Mouse (Mus musculus) urinary bladder, postnatal 4 days (tissue): ENCODE data around the gene Gm44502.
"Not testable (repeated sequence)": the region's sequence is repeated elsewhere in the genome, so short reads cannot be mapped to it uniquely, and the experiment has no call there.

ENCODE experiments used
- DNase-seq, 2 experiments: peaks; one replicate each; pipeline ENCODE4 v3.0.0; 2021 to 2022; ENCODE audit warnings: low spot score in 2 of 2

Gm44502 gene

GRCm38 (mm10) chr15:89453865-89454478 is 24.5 kb upstream of the Gm44502 start, which contains the start of gene Mapk8ip2:
TSS of gene Mapk8ip2 (plus strand) at chr15:89453913.
- DNase-seq, result no peak

- peak in 1 of 2 experiments; percentile 52 for DNase-seq
Measured at GRCm38 (mm10) chr15:89452906-89453864, 23.7 kb upstream of the Gm44502 start.

- DNase-seq, result no peak
Measured at GRCm38 (mm10) chr15:89442486-89443070, 13.1 kb upstream of the Gm44502 start.

- no peak for DNase-seq
Measured at GRCm38 (mm10) chr15:89435878-89436277, 6.4 kb upstream of the Gm44502 start.

- no peak for DNase-seq
Measured at GRCm38 (mm10) chr15:89434136-89434535, 4.6 kb upstream of the Gm44502 start.

- DNase-seq, result no peak
Measured at GRCm38 (mm10) chr15:89432946-89433345, 3.5 kb upstream of the Gm44502 start.

GRCm38 (mm10) chr15:89431806-89432205 is 2.3 kb upstream of the Gm44502 start:
- DNase-seq, result no peak

GRCm38 (mm10) chr15:89431271-89431670 is 1.8 kb upstream of the Gm44502 start:
- DNase-seq, result no peak

GRCm38 (mm10) chr15:89430771-89431170 is 1.3 kb upstream of the Gm44502 start:
- not testable (repeated sequence) for DNase-seq

GRCm38 (mm10) chr15:89430341-89430740 is 845 bp upstream of the Gm44502 start:
- DNase-seq, result no peak

GRCm38 (mm10) chr15:89428821-89429351 is 610 bp downstream of the Gm44502 start:
- DNase-seq, result no peak

GRCm38 (mm10) chr15:89428136-89428790 is 1.2 kb downstream of the Gm44502 start:
- no peak for DNase-seq

GRCm38 (mm10) chr15:89426716-89427115 is 2.8 kb downstream of the Gm44502 start:
- DNase-seq, result no peak

GRCm38 (mm10) chr15:89425711-89426121 is 3.8 kb downstream of the Gm44502 start, which contains the start of gene Cpt1b:
TSS of gene Cpt1b (minus strand) at chr15:89425863.
- DNase-seq, result no peak

GRCm38 (mm10) chr15:89424621-89425020 is 4.9 kb downstream of the Gm44502 start:
- peak in 1 of 2 experiments; percentile 53 for DNase-seq

- no peak for DNase-seq
Measured at GRCm38 (mm10) chr15:89421938-89422337, 7.6 kb downstream of the Gm44502 start.

- no peak for DNase-seq
Measured at GRCm38 (mm10) chr15:89415282-89415681, 14.2 kb downstream of the Gm44502 start.

- no peak for DNase-seq
Measured at GRCm38 (mm10) chr15:89410118-89410517, 19.4 kb downstream of the Gm44502 start, which contains the start of gene Syce3. TSS of gene Syce3 (minus strand) at chr15:89410503.

- no peak for DNase-seq
Measured at GRCm38 (mm10) chr15:89406691-89407090, 22.8 kb downstream of the Gm44502 start.

- DNase-seq, result no peak
Measured at GRCm38 (mm10) chr15:89404831-89405623, 24.5 kb downstream of the Gm44502 start.

- DNase-seq, result no peak
Measured at GRCm38 (mm10) chr15:89402471-89402870, 27.0 kb downstream of the Gm44502 start.
